Mouse (Mus musculus) liver, embryonic 14.5 days (tissue): Measurements from ENCODE around the gene Rock2. TPM values are rescaled to one million over a fixed set of nuclear protein-coding genes. Genes with fewer than 3 reads are reported as not detected.

Experiments used
- ATAC-seq: fragments of 200-750 bp; cut with Nextera tagmentation; 2 replicates; pipeline ENCODE4 v1.8.0; 2017; ENCODE audit warnings: moderate number of reproducible peaks, mild to moderate bottlenecking, moderate library complexity; ENCODE audit not compliant: insufficient read depth
- DNase-seq, 3 experiments: peaks; one replicate each; pipeline ENCODE4 v3.0.0-alpha.2; 2012 to 2013; ENCODE audit warnings: low read depth in 3 of 3, low spot score in 3 of 3
- H3K27ac ChIP-seq: fragments of 300-500 bp; sonication (generic); 2 replicates; pipeline ENCODE4 v1.5.1; 2014; ENCODE audit warnings: moderate library complexity, mild to moderate bottlenecking, control low read depth, inconsistent platforms
- H3K27me3 ChIP-seq: fragments of 300-500 bp; sonication (generic); 2 replicates; pipeline ENCODE4 v1.6.1; 2014; ENCODE audit warnings: mild to moderate bottlenecking, low read length, moderate library complexity; ENCODE audit not compliant: control insufficient read depth, insufficient read depth
- H3K36me3 ChIP-seq: fragments of 300-500 bp; sonication (generic); replicated peaks from 2 replicates; pipeline ENCODE4 v1.6.1; 2014; ENCODE audit warnings: low read depth; ENCODE audit not compliant: control insufficient read depth, insufficient read depth
- H3K4me1 ChIP-seq, 2 experiments: fragments of 200-500 bp in 1 of 2; fragments of 300-500 bp in 1 of 2; sonication (generic) in 1 of 2; replicated peaks; 2 replicates each; pipeline ENCODE4 v1.6.1; 2012 to 2014; ENCODE audit warnings: antibody characterized with exemption in 1 of 2, inconsistent platforms in 1 of 2, low read length in 1 of 2; ENCODE audit not compliant: control insufficient read depth in 2 of 2, insufficient read depth in 2 of 2
- H3K4me2 ChIP-seq: fragments of 300-500 bp; sonication (generic); 2 replicates; pipeline ENCODE4 v1.6.1; 2014; ENCODE audit warnings: low read depth, mild to moderate bottlenecking, control low read depth, moderate library complexity
- H3K4me3 ChIP-seq, 2 experiments: fragments of 200-500 bp in 1 of 2; fragments of 300-500 bp in 1 of 2; sonication (generic) in 1 of 2; 2 replicates each; pipeline ENCODE4 v1.5.1; 2012 to 2014; ENCODE audit warnings: low read depth in 2 of 2, low read length in 2 of 2, mild to moderate bottlenecking in 2 of 2, control low read depth in 1 of 2, inconsistent platforms in 1 of 2, moderate library complexity in 1 of 2; ENCODE audit not compliant: insufficient read depth in 1 of 2
- H3K9ac ChIP-seq: fragments of 300-500 bp; sonication (generic); replicated peaks from 2 replicates; pipeline ENCODE4 v1.6.1; 2014; ENCODE audit warnings: mild to moderate bottlenecking, control low read depth, moderate library complexity
- H3K9me3 ChIP-seq: fragments of 300-500 bp; sonication (generic); 2 replicates; pipeline ENCODE4 v1.6.1; 2016; ENCODE audit warnings: low read length, mixed read lengths; ENCODE audit not compliant: control insufficient read depth
- CTCF ChIP-seq: IDR thresholded peaks from 2 replicates; pipeline ENCODE4 v1.5.1; 2016; ENCODE audit warnings: antibody characterized with exemption, low read depth, control low read depth
- EP300 ChIP-seq: IDR thresholded peaks from 2 replicates; pipeline ENCODE4 v1.6.1; 2016; ENCODE audit warnings: antibody characterized with exemption, low read depth
- WGBS: fragments of 180-500 bp; shearing (Covaris S2); extraction: QIAGEN DNeasy Blood & Tissue Kit; methylation state at CpG from one replicate; pipeline ENCODE4 v1.1.7; 2014; ENCODE audit not compliant: insufficient replicate concordance; 5-methylcytosine and 5-hydroxymethylcytosine counted together
- polyA plus RNA-seq, 2 experiments: library from polyadenylated mRNA; depleted of rRNA in 1 of 2; stranded (reverse) in 1 of 2; unstranded in 1 of 2; fragments of >200 nt; fragmentation: Nextera tagmentation in 1 of 2; extraction: Ambion mirVana in 1 of 2; gene quantifications; 2 replicates each; pipeline versions ENCODE4 v1.2.1 to v1.2.3; 2012 to 2014

The Rock2 gene
- polyA plus RNA-seq, 2 experiments, result 5.1 to 5.7 TPM

DNA sequence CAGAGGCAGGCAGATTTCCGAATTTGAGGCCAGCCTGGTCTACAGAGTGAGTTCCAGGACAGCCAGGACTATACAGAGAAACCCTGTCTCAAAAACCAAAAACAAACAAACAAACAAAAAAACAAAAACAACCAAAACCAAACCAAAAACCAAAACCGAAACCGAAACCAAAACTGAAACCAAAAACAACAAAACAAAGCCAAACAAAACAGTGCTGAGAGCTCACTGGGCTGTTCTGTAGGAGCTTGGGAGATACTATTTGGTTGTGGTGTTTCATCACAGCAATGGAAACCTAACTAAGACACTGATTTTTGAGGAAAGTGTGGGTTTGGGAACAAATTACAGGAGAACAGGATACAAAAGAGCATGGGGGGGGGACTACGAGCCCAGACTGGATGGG, 127.5 kb downstream of the Rock2 start:
- ATAC-seq (no peak), DNase-seq (no peak)
- Histone ChIP-seq H3K27me3 (no peaks in the 10 kb centered on the region), H3K4me2 (peak overlapping the region; percentile 20; the same call in 1 of the 2 replicates), H3K9me3 (no peaks in the 10 kb centered on the region), H3K4me3 (no peak overlapping the region), H3K36me3 (no peaks in the 10 kb centered on the region), H3K27ac (no peak overlapping the region), H3K9ac (no peak overlapping the region), H3K4me1 (no peaks in the 10 kb centered on the region)
- TF ChIP-seq EP300, result no peak
- no peak for TF ChIP-seq CTCF
- WGBS, result 59% methylated on average over 4 of the region's 4 CpGs

DNA sequence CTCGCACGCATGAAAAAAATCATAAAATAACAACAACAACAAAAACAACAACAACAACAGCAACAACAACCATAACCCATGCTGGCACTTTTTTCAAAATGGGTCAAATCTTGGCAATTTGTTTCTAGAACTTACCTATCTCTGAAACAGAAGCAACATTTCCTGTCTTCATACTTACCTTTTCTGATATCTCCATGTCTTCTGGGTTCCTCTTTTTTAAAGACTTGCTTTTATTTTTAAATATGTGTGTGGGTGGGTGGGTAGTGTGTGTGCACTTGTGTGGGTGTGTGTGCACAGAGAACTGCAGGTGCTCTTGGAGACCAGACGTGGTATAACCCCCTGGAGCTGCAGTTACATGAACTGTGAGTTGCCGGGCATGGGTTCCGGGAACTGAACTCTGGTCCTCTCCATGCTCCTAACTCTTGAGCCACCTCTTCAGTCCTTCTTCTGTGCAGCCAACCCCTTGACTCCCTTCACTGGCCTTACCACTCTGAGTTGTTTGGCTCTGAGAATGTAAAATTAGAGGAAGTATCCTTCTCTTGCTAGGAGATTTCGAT, 129.9 kb downstream of the Rock2 start:
- H3K27me3 ChIP-seq, result no peaks in the 10 kb centered on the region
- H3K4me1 ChIP-seq, result no peaks in the 10 kb centered on the region
- WGBS, result 78% methylated on average over 6 of the region's 6 CpGs
- H3K4me3 ChIP-seq, result no peak overlapping the region
- TF ChIP-seq EP300 (no peak), CTCF (no peak)
- ATAC-seq (no peak), DNase-seq (no peak)
- no peak overlapping the region for H3K9ac ChIP-seq
- H3K36me3 ChIP-seq, result no peaks in the 10 kb centered on the region
- no peak overlapping the region for H3K27ac ChIP-seq
- no peaks in the 10 kb centered on the region for H3K9me3 ChIP-seq
- no peak overlapping the region for H3K4me2 ChIP-seq

DNA sequence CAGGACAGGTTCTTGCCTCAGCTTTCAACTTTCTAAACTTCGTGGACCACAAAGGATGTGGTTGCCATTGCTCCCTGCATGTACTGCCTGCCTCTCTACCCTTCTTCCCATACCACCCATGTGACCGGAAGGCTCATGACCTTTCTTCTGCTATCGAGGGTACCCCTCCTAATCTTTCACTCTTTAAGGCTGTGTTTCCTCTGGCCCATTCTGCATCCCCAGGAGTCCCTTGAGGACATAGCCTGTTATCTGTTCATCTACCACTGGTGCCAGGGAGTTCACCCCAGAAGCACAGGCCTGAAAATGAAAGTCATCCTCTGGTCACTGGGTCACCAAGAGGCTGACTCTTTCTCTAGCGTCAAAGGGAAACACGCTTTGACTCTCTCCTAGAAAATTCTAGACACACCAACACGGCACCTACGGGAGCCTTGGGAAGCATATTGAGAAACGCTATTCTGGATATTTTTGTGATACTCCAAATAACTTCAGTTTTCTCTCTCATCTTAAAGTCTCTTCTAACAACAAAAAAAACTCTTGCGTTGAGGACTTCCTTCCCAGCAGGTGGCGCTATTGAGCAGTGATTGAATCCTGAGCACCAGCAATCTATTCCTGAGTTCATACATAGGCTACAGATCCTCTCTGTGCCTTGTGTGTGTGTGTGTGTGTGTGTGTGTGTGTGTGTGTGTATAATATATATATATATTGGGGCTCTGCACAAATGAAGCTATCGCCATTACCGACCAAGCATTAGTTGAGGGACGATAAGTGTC, 138.2 kb downstream of the Rock2 start:
- ATAC-seq, result no peak
- no peaks in the 10 kb centered on the region for H3K27me3 ChIP-seq
- no peak overlapping the region for H3K27ac ChIP-seq
- H3K9me3 ChIP-seq, result no peaks in the 10 kb centered on the region
- H3K4me3 ChIP-seq, result no peak overlapping the region
- TF ChIP-seq CTCF, result peak; percentile 76
- no peak for TF ChIP-seq EP300
- no peaks in the 10 kb centered on the region for H3K4me1 ChIP-seq
- WGBS, result 29% methylated on average over 13 of the region's 13 CpGs
- peak; percentile 39 to 42 (median 39) for DNase-seq
- no peak overlapping the region for H3K4me2 ChIP-seq
- H3K36me3 ChIP-seq, result no peaks in the 10 kb centered on the region
- H3K9ac ChIP-seq, result no peak overlapping the region

DNA sequence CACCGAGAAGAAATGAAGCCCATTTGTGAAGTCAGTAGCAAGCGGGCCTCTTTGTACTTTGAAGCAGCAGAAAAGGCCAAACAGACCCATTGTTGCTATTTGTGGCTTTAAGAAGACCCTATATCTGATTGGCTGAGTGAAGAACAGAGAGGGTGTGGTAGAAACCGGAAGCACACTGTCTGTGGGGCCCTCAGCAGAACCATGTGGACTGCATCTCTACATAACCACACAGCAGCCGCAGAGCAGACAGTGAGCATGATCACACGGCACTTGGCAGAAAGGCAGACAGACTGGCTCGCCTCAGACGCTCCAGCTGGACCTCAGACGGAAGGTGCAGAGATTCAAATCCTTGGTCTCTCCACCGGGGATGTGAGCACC, 138.8 kb downstream of the Rock2 start:
- no peak overlapping the region for H3K27ac ChIP-seq
- H3K4me1 ChIP-seq, result no peaks in the 10 kb centered on the region
- no peaks in the 10 kb centered on the region for H3K36me3 ChIP-seq
- H3K9me3 ChIP-seq, result no peaks in the 10 kb centered on the region
- ATAC-seq (no peak), DNase-seq (no peak)
- no peak overlapping the region for H3K4me2 ChIP-seq
- no peak overlapping the region for H3K9ac ChIP-seq
- whole genome bisulfite sequencing, result 51% methylated on average over 9 of the region's 9 CpGs
- no peak for TF ChIP-seq CTCF
- no peak for TF ChIP-seq EP300
- no peaks in the 10 kb centered on the region for H3K27me3 ChIP-seq
- H3K4me3 ChIP-seq, result no peak overlapping the region

DNA sequence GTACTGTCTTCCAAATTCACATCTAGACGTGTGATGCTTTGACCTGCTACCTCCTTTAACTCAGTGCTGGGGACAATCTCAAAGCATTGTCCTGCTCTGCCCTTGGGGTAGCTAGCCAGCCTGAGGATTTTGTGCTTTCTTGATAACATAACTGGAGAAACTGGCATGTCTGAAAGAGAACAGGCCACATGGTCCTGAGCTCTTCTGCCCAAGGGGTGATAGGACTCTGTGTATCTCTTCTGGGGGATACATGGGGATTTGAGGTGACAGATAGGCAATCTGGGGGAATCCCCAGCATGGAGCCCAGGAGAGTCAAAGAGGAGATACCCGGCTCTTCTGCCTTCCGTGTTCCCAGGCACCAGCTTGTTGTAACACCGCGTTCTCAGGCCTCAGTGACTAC, 140.0 kb downstream of the Rock2 start:
- Histone ChIP-seq H3K27me3 (no peaks in the 10 kb centered on the region), H3K4me3 (no peak overlapping the region), H3K4me1 (no peaks in the 10 kb centered on the region), H3K4me2 (no peak overlapping the region), H3K27ac (no peak overlapping the region), H3K36me3 (no peaks in the 10 kb centered on the region), H3K9ac (no peak overlapping the region), H3K9me3 (no peaks in the 10 kb centered on the region)
- 54% methylated on average over 5 of the region's 5 CpGs for WGBS
- DNase-seq (no peak), ATAC-seq (no peak)
- TF ChIP-seq EP300, result no peak
- TF ChIP-seq CTCF, result no peak
